Mouse (Mus musculus) activated CD4-positive, CD25-positive, alpha-beta regulatory T cell, adult 4 months (primary cell): ENCODE results near the gene Enox1. TPM values are rescaled to one million over a fixed set of nuclear protein-coding genes. Genes with fewer than 3 reads are reported as not detected.

Experiments
- ATAC-seq: one replicate; pipeline ENCODE4 v1.8.0; 2017
- polyA plus RNA-seq, 2 experiments: library from polyadenylated mRNA; unstranded; fragments of 100-300 nt; shearing (Covaris generic); gene quantifications; one replicate each; pipeline ENCODE4 v1.2.1; 2017

The Enox1 gene
- polyA plus RNA-seq, 2 experiments from 2014 or later = 0.41 TPM; not detected in 1

DNA sequence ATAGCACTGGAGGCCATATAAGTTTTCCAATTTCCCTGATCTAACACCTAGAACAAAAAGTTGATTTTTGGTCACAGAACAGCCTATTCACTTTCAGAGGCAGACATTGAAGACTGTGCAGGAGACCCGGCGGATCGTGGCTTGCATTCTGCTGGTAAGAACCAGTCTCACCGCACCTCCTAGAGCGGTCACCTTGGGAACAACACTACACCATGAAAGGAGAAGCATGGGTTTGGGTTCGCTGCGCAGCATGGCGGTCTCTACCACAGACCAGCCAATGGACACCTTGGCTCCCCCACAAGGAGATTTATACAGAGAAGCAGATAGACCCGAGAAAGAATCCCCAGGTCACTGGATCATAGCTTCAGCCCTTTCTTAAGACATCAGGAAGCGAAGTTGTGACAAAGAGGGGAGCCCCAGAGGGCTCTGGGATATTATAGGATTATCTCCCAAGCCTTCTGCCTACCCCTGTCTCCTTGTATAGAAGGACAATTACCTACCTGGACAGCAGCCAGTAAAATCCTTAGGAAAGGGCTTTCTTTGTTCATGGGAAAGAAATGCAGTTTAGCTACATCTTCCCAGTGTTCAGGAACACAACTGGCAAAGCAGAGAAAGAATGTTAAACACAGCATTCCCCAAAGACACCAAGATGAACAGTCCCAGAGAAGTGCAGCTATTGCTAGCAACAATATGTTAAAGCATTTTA lies 476.1 kb downstream of the Enox1 start:
- no peak for ATAC-seq

DNA sequence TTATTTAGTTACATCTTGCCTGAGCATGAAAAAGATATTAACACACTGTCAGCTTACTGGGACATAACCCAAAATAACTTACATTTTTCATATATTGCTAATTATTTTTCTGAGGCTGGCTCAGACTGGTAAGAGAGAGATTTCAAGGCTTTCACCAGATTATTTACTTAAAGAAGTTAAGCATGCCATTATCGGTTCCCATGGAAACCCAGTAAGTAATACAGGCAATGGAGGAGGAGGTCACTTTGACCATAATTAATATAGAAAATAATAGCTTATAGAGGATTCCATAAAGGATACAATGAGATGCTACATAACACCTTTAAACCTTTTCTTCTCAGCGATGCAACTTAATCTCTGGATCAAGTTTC lies 476.6 kb downstream of the Enox1 start:
- no peak for ATAC-seq

DNA sequence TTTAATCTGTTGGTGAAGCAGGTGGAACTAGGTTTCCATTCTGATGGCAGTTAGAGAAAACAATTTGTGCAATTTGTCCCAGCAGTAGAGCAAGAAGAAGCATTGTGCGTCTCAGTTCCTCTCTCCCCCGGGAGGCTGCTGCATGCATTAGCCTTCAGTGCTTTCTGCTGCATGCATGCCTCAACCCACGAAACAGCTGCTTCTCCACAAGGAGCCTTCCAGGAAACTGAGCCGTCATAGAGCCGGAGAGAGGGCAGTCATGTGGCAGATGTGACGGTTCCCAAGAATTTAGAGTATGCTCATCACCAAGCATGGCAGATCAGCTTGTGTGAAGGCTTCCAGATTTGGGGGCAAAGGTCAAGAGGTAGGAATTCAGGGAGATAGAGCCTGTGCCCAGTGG lies 480.4 kb downstream of the Enox1 start:
- no peak for ATAC-seq

DNA sequence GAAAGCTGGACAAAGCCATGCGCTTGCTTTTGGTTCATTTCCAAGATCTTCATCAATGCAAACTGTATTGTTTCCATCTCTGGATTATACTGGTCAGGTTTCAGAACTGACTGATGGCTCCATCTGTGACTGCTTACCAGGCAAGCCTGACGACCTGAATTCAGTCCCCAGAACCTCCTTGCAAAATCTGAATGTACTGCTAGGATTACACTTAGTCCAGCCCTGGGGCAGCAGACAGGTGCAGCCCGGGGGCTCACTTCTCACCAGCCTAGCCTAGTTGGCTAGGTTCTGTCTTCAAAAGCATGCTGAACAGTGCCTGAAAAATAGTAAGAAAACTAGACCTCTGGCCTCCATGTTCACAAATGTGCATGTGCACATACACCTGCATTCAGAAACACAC lies 481.6 kb downstream of the Enox1 start:
- no peak for ATAC-seq

DNA sequence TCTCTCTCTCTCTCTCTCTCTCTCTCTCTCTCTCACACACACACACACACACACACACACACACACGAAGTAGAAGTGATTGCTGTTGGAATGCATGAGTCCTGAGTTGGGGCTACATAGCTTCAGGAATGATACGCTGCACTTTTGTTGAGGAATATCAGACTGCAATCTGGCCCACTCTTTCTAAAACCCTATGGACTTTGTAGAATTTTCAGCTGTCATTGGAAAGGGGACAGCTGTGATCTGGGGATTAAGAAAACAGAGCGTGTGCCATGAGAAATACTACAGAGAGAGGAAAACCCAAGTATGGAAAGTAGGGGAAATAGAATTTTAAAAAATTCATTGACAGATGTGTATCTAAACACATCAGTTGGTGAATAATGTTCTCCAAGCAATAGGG lies 482.1 kb downstream of the Enox1 start:
- ATAC-seq = no peak

DNA sequence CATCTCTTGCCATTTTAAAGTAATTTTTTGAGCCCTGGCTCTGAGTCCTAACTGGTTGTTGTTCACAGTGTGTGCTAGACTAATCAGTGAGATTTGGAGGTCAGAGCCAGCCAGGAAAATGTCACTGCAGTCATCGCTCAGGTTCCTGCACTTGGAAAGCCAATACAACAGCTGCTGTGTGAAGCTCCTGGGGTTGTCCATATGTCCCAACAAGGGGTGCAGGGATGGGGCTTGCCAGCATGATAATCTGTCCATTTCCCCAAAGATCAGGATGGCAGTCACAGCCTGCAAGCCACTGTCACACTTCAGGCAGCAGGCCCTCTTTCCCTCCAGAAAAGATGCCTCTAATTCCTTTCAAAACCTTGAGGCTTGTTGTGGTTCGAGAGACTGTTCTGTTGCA lies 483.0 kb downstream of the Enox1 start:
- no peak for ATAC-seq

DNA sequence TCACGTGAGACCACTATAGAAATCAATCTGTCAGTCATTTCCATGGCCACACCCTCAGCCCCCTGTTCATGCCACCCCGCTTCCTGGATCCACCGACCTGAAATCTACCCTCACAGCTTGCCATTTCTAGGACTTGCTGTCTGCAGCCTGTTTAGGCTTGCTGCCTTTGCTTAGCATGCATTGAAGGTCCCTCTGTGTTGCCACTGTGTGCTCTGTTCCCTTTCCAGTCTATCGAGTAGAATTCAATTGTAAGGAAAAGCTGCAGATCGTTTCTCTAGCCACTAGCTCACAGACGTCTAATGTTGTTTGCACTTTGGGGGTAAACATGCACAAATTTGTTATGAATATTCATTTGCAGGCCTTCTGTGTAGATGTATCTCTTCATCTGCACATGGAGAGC lies 485.8 kb downstream of the Enox1 start:
- ATAC-seq = no peak

DNA sequence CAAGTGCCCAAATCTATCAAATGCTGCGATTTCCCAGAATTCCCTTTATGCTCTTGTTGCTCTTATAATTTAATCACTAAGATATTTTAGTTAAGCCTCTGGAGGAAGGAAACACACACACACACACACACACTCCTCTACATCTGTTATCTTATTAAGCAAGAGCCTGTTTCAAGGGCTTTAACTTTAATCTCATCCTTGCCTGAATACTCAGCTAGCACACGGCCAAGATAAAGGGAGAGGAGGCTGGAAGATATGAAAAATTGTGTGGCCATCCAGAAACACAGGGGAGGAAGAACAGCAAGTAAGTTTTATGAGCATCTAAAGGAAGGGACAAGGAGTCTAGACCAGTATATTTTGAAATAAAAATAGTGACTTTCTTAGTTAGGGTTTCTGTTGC lies 489.6 kb downstream of the Enox1 start:
- ATAC-seq = no peak

DNA sequence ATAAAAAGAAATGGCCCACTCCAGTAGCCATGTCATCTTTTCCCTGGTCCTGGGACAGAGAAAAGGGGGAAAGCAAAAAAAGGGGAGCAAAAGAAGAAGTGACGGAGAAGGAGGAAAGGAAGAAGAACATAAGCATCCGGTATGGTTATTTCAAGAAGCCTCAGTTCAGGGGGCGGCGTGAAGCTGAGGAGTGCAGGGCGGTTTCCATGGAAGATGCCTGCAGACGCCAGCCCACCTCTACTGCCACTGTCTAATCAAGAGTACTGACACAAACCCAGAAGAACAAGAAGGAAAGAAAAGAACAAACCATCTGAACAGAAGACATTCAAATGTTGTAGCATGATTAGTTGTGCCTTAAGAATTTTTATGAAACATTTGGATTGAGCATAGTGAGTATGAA lies 490.5 kb downstream of the Enox1 start:
- no peak for ATAC-seq

DNA sequence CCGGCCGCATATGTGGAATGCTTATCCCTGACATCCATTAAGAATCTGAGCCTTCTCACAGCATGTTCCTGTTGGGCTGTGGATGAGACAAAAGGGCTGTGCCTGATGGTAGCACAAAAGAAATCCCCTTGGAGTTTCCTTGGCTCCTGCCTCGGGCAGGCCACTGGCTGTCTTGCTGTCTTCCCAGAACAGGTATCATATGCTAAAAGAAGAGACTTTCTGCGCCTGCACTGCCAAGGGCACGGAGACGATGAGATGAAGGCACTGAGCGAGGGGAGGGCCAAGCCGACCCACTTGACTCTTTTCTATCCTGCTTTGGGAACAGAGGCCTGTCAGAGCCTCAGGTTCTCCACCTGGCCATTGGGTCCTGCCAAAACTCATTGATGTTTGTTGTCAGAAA lies 491.7 kb downstream of the Enox1 start:
- ATAC-seq = no peak

DNA sequence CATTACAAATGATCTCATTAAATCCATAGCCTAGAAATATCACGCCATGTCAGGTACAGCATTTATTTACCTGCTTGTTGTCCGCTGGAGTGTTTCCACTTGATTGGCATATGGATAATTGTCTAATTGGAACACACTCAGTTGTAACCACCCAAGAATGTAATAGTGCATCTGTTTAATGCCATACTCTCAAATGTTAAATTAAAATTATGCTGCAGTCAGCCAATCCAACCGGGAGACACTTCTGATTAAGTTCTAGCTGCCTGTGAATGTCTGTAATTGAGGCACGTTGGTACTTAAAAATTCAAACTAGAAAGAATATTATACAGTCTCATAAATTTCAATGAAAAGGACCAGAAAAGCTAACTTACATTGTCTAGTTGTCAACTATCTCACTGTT lies 502.2 kb downstream of the Enox1 start:
- no peak for ATAC-seq

DNA sequence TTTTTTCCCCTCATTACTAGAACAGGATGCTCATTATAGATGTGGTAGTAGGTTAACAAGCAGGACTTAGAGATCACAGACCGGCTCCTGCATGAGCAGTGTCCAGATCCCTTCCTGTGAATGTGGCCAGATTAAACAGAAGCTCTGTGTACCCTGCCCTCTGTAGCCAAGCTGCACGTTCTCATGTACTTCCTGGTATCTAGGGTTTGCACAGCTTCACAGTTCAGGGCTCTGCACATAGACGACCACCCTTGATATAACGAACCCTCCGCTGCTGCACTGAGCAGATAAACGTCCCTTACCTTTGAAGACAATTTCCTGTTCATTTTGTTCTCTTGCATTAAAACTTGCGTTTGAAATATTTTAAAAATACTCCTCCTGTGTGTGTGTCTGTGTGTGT lies 505.7 kb downstream of the Enox1 start:
- no peak for ATAC-seq

DNA sequence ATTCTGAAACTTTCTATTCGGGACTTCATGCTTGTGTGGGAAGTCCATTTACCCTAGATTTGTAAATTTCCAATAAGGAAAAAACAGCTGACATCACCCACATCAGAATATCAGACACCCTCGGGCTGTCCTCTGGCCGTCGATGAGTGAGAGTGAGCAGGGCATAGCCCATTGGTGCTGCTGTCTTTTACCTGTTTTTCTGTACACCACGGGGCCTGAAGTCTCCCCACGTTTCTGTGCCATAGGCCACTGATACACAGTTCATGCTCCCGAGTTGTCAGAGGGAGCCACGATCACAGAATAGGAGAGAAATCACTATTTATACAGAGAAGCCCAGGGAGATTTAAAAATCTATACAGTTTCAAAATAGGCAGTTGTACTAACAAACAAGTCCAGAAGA lies 506.4 kb downstream of the Enox1 start:
- no peak for ATAC-seq

DNA sequence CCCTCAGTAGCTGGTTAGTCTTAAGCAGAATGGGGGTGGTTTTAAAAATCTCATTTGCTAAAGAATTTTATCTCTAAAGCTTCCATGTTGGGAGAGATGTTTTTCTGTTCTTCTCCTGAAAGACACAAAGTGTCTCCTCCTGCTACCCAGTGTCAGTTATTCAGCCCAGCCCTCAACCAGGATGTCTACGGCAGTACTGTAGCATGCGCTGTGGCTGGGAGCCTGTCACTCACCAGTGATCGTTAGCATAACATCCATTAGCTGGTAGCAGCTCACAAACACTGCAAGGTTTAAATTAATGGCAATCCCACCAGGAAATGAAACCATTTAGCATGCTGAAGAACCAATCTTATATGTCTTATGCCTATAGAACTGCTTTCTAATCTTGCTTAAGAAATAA lies 511.5 kb downstream of the Enox1 start:
- no peak for ATAC-seq

DNA sequence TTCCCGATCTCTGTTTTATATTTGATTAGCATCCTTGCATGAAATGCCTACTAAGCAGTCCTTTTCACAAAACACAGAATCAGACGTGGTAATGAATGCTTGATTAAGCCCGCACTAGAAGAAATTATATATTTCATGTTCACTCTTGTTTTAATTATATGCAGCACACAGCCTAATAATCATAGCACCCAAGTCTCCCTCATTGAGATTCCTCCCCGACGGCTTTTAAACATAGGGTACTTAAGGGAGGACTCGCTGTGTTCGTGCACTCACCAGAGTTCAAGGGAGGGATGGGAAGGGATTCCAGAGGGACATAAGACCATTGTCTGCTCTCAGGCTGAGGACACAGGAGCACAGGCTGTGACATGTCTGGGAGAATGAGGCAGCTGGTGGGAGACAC lies 512.9 kb downstream of the Enox1 start:
- ATAC-seq = no peak

DNA sequence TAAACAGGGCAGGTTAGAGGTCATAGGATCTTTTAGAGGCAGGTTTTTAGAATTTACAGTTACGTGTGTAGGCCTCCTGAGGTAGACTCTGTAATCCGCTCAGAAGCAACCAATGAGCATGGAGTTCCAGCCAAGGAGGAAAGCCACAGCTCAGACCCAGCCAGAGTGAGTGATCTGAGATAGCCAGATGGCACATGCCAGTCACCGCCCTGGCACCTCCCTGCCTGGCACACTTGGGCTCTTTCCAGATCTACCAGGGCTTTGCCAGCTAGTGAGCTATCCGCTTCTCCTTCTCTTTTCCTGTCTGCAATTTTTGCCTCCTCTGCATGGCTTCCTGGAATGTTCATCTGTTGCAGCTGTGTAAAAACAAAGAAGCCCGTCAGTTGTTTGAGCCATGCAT lies 514.4 kb downstream of the Enox1 start:
- ATAC-seq = no peak

DNA sequence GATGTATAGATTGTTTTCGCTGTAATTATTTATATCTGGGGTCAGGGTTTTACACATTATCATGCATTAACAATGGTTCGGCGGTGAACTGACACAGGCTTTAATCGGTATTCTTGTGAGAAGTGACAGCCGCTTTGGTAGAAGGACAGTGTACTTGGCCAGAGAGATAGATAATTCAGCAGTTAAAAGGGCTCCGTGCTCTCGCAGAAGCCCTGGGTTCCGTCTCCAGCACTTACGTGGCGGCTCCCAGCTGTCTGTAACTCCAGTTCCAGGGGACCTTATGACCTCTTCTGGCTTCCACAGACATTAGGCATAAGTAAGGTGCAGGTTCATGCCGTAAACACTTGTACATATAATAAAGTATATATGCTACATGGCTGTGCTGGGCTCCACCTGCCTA lies 515.4 kb downstream of the Enox1 start:
- no peak for ATAC-seq

DNA sequence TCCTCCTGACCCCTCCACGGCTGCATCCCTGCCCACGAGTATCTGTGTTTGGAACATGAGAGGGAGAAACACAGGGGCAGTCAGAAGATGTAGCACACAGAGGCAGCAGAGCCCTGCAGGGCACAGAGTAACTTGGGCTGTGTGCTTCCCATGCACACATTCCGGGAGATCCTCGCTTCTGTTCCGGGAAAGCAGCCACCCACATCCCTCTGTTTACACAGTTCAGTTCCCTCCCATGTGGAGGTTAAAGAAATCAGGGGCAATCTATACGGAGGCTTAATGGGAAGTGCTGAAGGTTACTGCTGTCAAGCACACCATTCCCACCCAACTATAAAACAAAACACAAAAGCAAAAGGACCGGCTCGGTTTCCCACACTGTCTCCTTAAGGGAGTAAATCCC lies 516.6 kb downstream of the Enox1 start:
- ATAC-seq = no peak

DNA sequence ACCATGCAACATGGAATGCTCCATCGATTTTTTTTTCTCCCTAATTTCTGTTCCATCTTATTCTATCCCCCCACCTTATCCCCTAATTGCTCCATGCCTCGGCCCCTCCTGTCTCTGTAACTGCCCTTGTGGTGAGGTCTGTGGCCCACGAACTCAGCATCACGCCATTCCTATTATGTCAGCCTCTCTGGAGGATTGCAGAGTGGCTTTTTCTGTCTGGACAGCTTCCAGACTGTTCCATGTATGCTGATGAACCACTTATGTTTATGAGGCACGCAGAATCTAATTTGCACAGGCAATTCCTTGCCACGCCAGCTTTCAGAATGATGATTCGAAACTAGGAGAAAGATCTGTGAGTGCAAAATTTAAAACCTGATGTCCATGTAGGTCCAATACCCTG lies 521.4 kb downstream of the Enox1 start:
- no peak for ATAC-seq

DNA sequence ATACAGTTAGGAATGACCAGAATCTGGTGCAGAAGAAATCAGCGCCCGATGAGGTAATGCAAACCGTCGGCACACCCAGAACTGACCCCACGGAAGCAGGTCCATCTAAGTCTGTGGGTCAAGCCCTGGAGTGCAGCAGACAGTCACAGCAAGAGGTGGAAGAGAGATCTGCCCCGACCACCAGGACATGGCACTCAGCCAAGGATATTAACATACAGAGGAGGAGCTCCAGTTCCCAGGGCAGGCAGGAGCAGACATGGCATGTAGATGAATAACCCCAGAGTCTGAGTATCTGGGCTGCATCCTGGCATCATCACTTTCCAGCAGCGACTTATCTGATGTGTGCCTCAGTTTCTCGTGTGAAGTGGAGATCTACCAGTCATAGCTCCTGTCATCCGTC lies 523.3 kb downstream of the Enox1 start:
- ATAC-seq = no peak

DNA sequence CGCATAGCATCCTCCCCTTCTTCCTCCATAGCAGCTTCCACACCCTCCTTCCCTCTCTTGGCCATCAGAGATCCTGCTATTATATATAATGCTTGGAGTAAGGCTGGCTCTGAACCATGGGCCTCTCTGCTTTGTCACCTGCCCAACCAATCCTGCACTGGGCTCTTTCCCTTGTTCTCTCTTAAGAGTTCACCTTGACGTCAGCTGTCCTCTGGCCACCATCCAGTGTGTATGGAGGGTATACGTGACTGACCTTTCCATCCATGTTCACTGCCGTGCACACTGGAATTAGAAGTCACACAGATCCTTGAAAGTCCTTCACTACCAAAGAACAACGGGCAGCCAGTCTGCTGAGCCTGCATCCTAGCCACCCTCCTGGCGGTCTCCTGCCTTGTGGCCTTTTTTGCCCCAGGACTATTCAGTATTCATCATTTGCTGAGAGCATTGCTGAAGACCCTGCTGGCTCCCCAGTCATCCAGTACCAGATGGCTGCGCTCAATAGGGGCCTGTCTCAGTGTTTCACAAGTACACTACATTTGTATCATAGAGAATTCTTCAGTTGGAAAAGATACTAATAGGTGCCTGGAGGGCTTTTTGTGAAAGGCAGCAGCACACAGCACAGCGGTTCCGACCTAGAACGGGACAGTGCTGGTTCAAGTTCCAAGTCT lies 526.5 kb downstream of the Enox1 start:
- no peak for ATAC-seq

DNA sequence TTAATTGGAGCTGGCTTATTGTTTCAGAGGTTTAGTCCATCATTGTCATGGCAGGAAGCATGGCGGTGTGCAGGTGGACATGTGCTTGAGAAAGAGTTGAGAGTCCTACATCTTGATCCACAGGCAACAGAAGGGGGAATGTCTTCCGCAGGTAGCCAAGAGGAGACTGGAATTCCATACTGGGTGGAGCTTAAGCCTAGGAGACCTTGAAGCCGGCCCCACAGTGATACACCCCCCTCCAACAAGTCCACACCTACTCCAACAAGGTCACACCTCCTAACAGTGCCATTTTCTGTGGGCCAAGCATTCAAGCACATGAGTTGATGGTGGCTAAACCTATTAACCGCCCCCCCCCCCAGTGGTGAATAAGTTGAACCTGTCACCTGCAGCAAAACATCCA lies 533.3 kb downstream of the Enox1 start:
- no peak for ATAC-seq

DNA sequence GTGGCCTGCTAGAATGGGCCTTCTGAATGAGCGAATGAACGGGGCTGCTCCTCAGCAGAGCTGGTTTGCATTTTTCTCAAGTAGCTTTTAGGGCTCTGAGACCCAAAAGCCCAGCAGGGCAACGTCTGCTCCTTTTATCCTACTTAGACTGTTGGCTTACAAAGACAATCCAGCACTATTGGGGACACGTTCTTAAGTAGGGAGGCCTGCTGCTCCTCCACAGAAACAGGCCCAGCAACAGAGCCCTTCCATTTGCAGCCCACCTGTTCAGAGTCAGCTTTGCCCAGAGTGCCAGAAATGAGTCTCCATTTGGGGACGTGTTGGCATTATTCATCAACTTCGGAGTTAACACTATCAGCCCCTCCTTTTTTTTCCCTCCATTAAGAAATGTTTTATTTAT lies 548.4 kb downstream of the Enox1 start:
- no peak for ATAC-seq

DNA sequence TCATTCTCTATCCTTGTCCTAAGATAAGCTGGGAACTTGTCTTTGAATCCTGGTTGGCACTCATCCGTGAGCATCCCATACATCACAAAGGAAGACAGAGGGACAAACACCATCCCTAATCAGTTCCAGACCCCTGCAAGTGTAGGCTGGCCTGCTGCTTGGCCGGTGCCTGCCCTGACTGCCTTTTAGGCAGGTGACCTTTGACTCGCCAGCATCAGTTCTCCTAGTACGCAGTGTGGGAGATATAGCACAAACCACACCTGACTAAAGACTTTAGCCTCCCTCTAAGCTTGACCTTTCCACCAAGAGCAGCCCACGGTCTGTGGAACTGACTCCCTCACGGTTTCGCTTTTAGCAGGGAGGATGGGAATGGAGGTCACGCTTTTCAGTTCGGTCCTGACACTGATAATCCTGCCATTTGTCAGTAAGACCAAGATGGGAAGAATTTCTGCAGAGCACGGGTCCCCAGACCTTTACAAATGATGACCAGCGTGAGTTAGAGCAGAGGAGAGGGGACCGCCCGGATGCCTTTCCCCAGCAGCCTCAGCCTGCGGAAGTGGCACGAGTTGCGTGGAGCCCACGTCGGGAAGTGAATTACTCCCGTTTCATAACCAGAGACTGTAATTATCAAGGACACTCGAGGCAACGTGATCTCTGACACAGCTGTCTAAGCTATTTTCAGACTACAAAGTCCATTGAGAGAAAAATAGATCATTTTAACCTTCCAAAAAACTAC lies 550.1 kb downstream of the Enox1 start:
- ATAC-seq = no peak
